Mouse (Mus musculus): ENCODE results near the gene Ube2g1. TPM values are rescaled to one million over a fixed set of nuclear protein-coding genes. Genes with fewer than 3 reads are reported as not detected.

Gene Ube2g1
- polyA plus RNA-seq, 1 experiment from 2014 or later = 110 TPM

GRCm38 (mm10) chr11:72576466-72577351 lies 30.4 kb upstream of the Ube2g1 start:
- peak; percentile 60 for ATAC-seq (replicated peaks)
- Histone ChIP-seq H3K4me1 (peaks cover 14% of the 10 kb centered on the region), H3K36me3 (no peaks in the 10 kb centered on the region), H3K4me3 (peak overlapping the region; percentile 35), H3K27me3 (peaks cover 5% of the 10 kb centered on the region; the same call in 1 of the 2 replicates), H3K27ac (replicated peaks) (peak overlapping the region; percentile 58), H3K9ac (replicated peaks) (peak overlapping the region; percentile 41; the same call in 1 of the 2 replicates), H3K4me2 (replicated peaks) (peak overlapping the region; percentile 59), H3K9me3 (no peaks in the 10 kb centered on the region)
- WGBS = 3% methylated on average over 24 of the region's 24 CpGs

- ATAC-seq (replicated peaks) = no peak
- peaks cover 14% of the 10 kb centered on the region for H3K4me1 ChIP-seq
- WGBS = 90% methylated on average over 4 of the region's 4 CpGs
These were observed 28.6 kb upstream of the Ube2g1 start for GRCm38 (mm10) chr11:72578471-72578870.

GRCm38 (mm10) chr11:72581609-72582447 lies 25.3 kb upstream of the Ube2g1 start:
- Histone ChIP-seq H3K27me3 (peaks cover 5% of the 10 kb centered on the region; the same call in 1 of the 2 replicates), H3K4me2 (replicated peaks) (no peak overlapping the region), H3K9ac (replicated peaks) (no peak overlapping the region), H3K4me1 (peaks cover 4% of the 10 kb centered on the region), H3K9me3 (no peaks in the 10 kb centered on the region), H3K27ac (replicated peaks) (no peak overlapping the region), H3K4me3 (no peak overlapping the region), H3K36me3 (no peaks in the 10 kb centered on the region)
- WGBS = 71% methylated on average over 8 of the region's 8 CpGs
- no peak for ATAC-seq (replicated peaks)

More at GRCm38 (mm10) chr11:72578471-72578870, 28.6 kb upstream of the Ube2g1 start:
- no peak overlapping the region for H3K27ac ChIP-seq (replicated peaks)
- no peaks in the 10 kb centered on the region for H3K9me3 ChIP-seq
- no peak overlapping the region for H3K9ac ChIP-seq (replicated peaks)
- no peak overlapping the region for H3K4me2 ChIP-seq (replicated peaks)
- peaks cover 5% of the 10 kb centered on the region; the same call in 1 of the 2 replicates for H3K27me3 ChIP-seq
- no peaks in the 10 kb centered on the region for H3K36me3 ChIP-seq
- H3K4me3 ChIP-seq = no peak overlapping the region

- Histone ChIP-seq H3K9me3 (no peaks in the 10 kb centered on the region), H3K9ac (replicated peaks) (no peak overlapping the region), H3K4me2 (replicated peaks) (no peak overlapping the region), H3K36me3 (no peaks in the 10 kb centered on the region), H3K27ac (replicated peaks) (no peak overlapping the region), H3K4me3 (no peak overlapping the region), H3K27me3 (peaks cover 5% of the 10 kb centered on the region; the same call in 1 of the 2 replicates), H3K4me1 (no peaks in the 10 kb centered on the region)
- WGBS = 88% methylated on average over 3 of the region's 3 CpGs
- ATAC-seq (replicated peaks) = no peak
These were observed 24.7 kb upstream of the Ube2g1 start for GRCm38 (mm10) chr11:72582448-72582705.

GRCm38 (mm10) chr11:72583092-72583491 lies 24.0 kb upstream of the Ube2g1 start:
- H3K9ac ChIP-seq (replicated peaks) = no peak overlapping the region
- no peak overlapping the region for H3K27ac ChIP-seq (replicated peaks)
- no peaks in the 10 kb centered on the region for H3K4me1 ChIP-seq
- no peak overlapping the region for H3K4me3 ChIP-seq
- no peaks in the 10 kb centered on the region for H3K36me3 ChIP-seq
- ATAC-seq (replicated peaks) = no peak
- H3K9me3 ChIP-seq = no peaks in the 10 kb centered on the region
- WGBS = 89% methylated on average over 2 of the region's 2 CpGs
- H3K4me2 ChIP-seq (replicated peaks) = no peak overlapping the region
- H3K27me3 ChIP-seq = no peaks in the 10 kb centered on the region

GRCm38 (mm10) chr11:72586570-72586969 lies 20.5 kb upstream of the Ube2g1 start:
- no peak for ATAC-seq (replicated peaks)
- no peak overlapping the region for H3K4me3 ChIP-seq
- H3K4me1 ChIP-seq = no peaks in the 10 kb centered on the region
- H3K9me3 ChIP-seq = no peaks in the 10 kb centered on the region
- no peak overlapping the region for H3K27ac ChIP-seq (replicated peaks)
- H3K9ac ChIP-seq (replicated peaks) = no peak overlapping the region
- no peak overlapping the region for H3K4me2 ChIP-seq (replicated peaks)
- 88% methylated on average over 3 of the region's 3 CpGs for WGBS
- no peaks in the 10 kb centered on the region for H3K27me3 ChIP-seq
- H3K36me3 ChIP-seq = no peaks in the 10 kb centered on the region

GRCm38 (mm10) chr11:72587537-72588233 lies 19.4 kb upstream of the Ube2g1 start:
- Histone ChIP-seq H3K4me2 (replicated peaks) (no peak overlapping the region), H3K27ac (replicated peaks) (no peak overlapping the region), H3K27me3 (no peaks in the 10 kb centered on the region), H3K4me1 (no peaks in the 10 kb centered on the region), H3K9me3 (no peaks in the 10 kb centered on the region), H3K36me3 (no peaks in the 10 kb centered on the region), H3K4me3 (no peak overlapping the region), H3K9ac (replicated peaks) (no peak overlapping the region)
- no peak for ATAC-seq (replicated peaks)
- 76% methylated on average over 7 of the region's 7 CpGs for WGBS

- 57% methylated on average over 2 of the region's 2 CpGs for WGBS
These were observed 11.9 kb upstream of the Ube2g1 start for GRCm38 (mm10) chr11:72595010-72595737.

GRCm38 (mm10) chr11:72597780-72598179 lies 9.3 kb upstream of the Ube2g1 start:
- WGBS = 90% methylated on average over 4 of the region's 4 CpGs
- H3K4me1 ChIP-seq = no peaks in the 10 kb centered on the region
- H3K9ac ChIP-seq (replicated peaks) = no peak overlapping the region
- H3K9me3 ChIP-seq = no peaks in the 10 kb centered on the region
- no peak overlapping the region for H3K4me2 ChIP-seq (replicated peaks)
- no peaks in the 10 kb centered on the region for H3K27me3 ChIP-seq
- no peaks in the 10 kb centered on the region for H3K36me3 ChIP-seq
- H3K27ac ChIP-seq (replicated peaks) = no peak overlapping the region
- H3K4me3 ChIP-seq = no peak overlapping the region
- ATAC-seq (replicated peaks) = no peak

More at GRCm38 (mm10) chr11:72595010-72595737, 11.9 kb upstream of the Ube2g1 start:
- no peaks in the 10 kb centered on the region for H3K9me3 ChIP-seq
- no peaks in the 10 kb centered on the region for H3K27me3 ChIP-seq
- no peak overlapping the region for H3K4me2 ChIP-seq (replicated peaks)
- no peaks in the 10 kb centered on the region for H3K36me3 ChIP-seq
- no peak overlapping the region for H3K4me3 ChIP-seq
- H3K4me1 ChIP-seq = no peaks in the 10 kb centered on the region
- no peak for ATAC-seq (replicated peaks)
- no peak overlapping the region for H3K9ac ChIP-seq (replicated peaks)
- no peak overlapping the region for H3K27ac ChIP-seq (replicated peaks)

GRCm38 (mm10) chr11:72607469-72608070 lies 487 bp downstream of the Ube2g1 start:
- Histone ChIP-seq H3K9ac (replicated peaks) (peak overlapping the region; percentile 87), H3K4me1 (peaks cover 23% of the 10 kb centered on the region), H3K4me2 (replicated peaks) (peak overlapping the region; percentile 63), H3K36me3 (no peaks in the 10 kb centered on the region), H3K27ac (replicated peaks) (peak overlapping the region; percentile 97), H3K27me3 (no peaks in the 10 kb centered on the region), H3K9me3 (no peaks in the 10 kb centered on the region), H3K4me3 (peak overlapping the region; percentile 76)
- peak; percentile 42 for ATAC-seq (replicated peaks)
- under 1% methylated on average over 76 of the region's 79 CpGs for WGBS

GRCm38 (mm10) chr11:72608071-72608679 lies 1.1 kb downstream of the Ube2g1 start:
- peak overlapping the region; percentile 76 for H3K4me3 ChIP-seq
- H3K36me3 ChIP-seq = no peaks in the 10 kb centered on the region
- H3K4me2 ChIP-seq (replicated peaks) = peak overlapping the region; percentile 63
- H3K27me3 ChIP-seq = no peaks in the 10 kb centered on the region
- no peaks in the 10 kb centered on the region for H3K9me3 ChIP-seq
- peaks cover 23% of the 10 kb centered on the region for H3K4me1 ChIP-seq
- peak overlapping the region; percentile 87 for H3K9ac ChIP-seq (replicated peaks)
- WGBS = under 1% methylated on average over 36 of the region's 55 CpGs
- peak; percentile 92 for ATAC-seq (replicated peaks)
- peak overlapping the region; percentile 97 for H3K27ac ChIP-seq (replicated peaks)

Measured in forebrain, embryonic 15.5 days (tissue).